Mouse (Mus musculus) C2C12 (cell line): ENCODE data around the gene Cyp4a32. TPM values are rescaled to one million over a fixed set of nuclear protein-coding genes. Genes with fewer than 3 reads are reported as not detected.
"Not testable (repeated sequence)": the region's sequence is repeated elsewhere in the genome, so short reads cannot be mapped to it uniquely, and the experiment has no call there.

ENCODE experiments used
- H3K27me3 ChIP-seq: one replicate; pipeline ENCODE4 v1.6.1; 2011; ENCODE audit not compliant: control insufficient read depth, insufficient read depth, insufficient read length
- H3K36me3 ChIP-seq: one replicate; pipeline ENCODE4 v1.6.1; 2011; ENCODE audit not compliant: control insufficient read depth, insufficient read depth
- H3K4me3 ChIP-seq: one replicate; pipeline ENCODE4 v1.5.1; 2011; ENCODE audit warnings: mild to moderate bottlenecking, control low read depth; ENCODE audit not compliant: poor library complexity, insufficient read depth, severe bottlenecking
- H3K79me2 ChIP-seq: one replicate; pipeline ENCODE4 v1.6.1; 2011; ENCODE audit not compliant: control insufficient read depth, insufficient read depth
- H3K79me3 ChIP-seq: one replicate; pipeline ENCODE4 v1.6.1; 2011; ENCODE audit warnings: low read depth, control low read depth
- H3ac ChIP-seq: one replicate; pipeline ENCODE3; 2011; ENCODE audit warnings: low read depth; ENCODE audit not compliant: control insufficient read depth, insufficient read length
- CEBPB ChIP-seq: IDR thresholded peaks from one replicate; pipeline ENCODE4 v1.6.1; 2011; ENCODE audit warnings: low read depth, mild to moderate bottlenecking, control low read depth, moderate library complexity
- CTCF ChIP-seq: IDR thresholded peaks from one replicate; pipeline ENCODE4 v1.5.1; 2011; ENCODE audit not compliant: control insufficient read depth, insufficient read depth, insufficient read length
- FOSL1 ChIP-seq: IDR thresholded peaks from one replicate; pipeline ENCODE4 v1.8.0; 2011; ENCODE audit warnings: mild to moderate bottlenecking, low read length; ENCODE audit not compliant: poor library complexity, insufficient read depth, severe bottlenecking
- MAX ChIP-seq: IDR thresholded peaks from one replicate; pipeline ENCODE4 v1.6.1; 2011; ENCODE audit warnings: mild to moderate bottlenecking, control low read depth
- MYOD1 ChIP-seq: IDR thresholded peaks from one replicate; pipeline ENCODE4 v1.6.1; 2011; ENCODE audit warnings: low read depth; ENCODE audit not compliant: control insufficient read depth, insufficient read length
- MYOG ChIP-seq: IDR thresholded peaks from one replicate; pipeline ENCODE4 v1.6.1; 2011; ENCODE audit not compliant: control insufficient read depth, insufficient read length; ENCODE audit errors: extremely low read depth
- USF1 ChIP-seq: IDR thresholded peaks from one replicate; pipeline ENCODE4 v1.6.1; 2011; ENCODE audit warnings: low read depth, mild to moderate bottlenecking, control low read depth, moderate library complexity
- polyA plus RNA-seq: library from polyadenylated mRNA; unstranded; fragments of >200 nt; fragmentation: generic; extraction: Trizol; gene quantifications from one replicate; pipeline ENCODE4 v1.2.1, GENCODE M21; 2012; ENCODE audit warnings: missing spikeins

The Cyp4a32 gene
- polyA plus RNA-seq, 1 experiment, result not detected

- TF ChIP-seq MAX, result no peak
- no peak for TF ChIP-seq CTCF
- TF ChIP-seq FOSL1, result no peak
- no peak for TF ChIP-seq MYOD1
- no peak for TF ChIP-seq CEBPB
- no peak for TF ChIP-seq MYOG
- Histone ChIP-seq H3K4me3 (no peak overlapping the region), H3K79me3 (no peaks in the 10 kb centered on the region), H3K79me2 (no peaks in the 10 kb centered on the region), H3K27me3 (no peaks in the 10 kb centered on the region), H3ac (no peak overlapping the region), H3K36me3 (no peaks in the 10 kb centered on the region)
These were observed 48.6 kb downstream of the Cyp4a32 start for GRCm38 (mm10) chr4:115649344-115649743.

GRCm38 (mm10) chr4:115650866-115651265 lies 50.1 kb downstream of the Cyp4a32 start:
- Histone ChIP-seq H3K36me3 (no peaks in the 10 kb centered on the region), H3K79me2 (no peaks in the 10 kb centered on the region), H3K79me3 (no peaks in the 10 kb centered on the region), H3K4me3 (no peak overlapping the region), H3ac (no peak overlapping the region), H3K27me3 (no peaks in the 10 kb centered on the region)
- no peak for TF ChIP-seq USF1
- no peak for TF ChIP-seq CTCF
- no peak for TF ChIP-seq MYOD1
- TF ChIP-seq MAX, result no peak
- TF ChIP-seq CEBPB, result no peak
- no peak for TF ChIP-seq MYOG
- no peak for TF ChIP-seq FOSL1

GRCm38 (mm10) chr4:115655841-115656534 lies 55.2 kb downstream of the Cyp4a32 start:
- not testable (repeated sequence) for H3K36me3 ChIP-seq, H3K27me3 ChIP-seq, H3K79me3 ChIP-seq, H3K4me3 ChIP-seq, H3K79me2 ChIP-seq, H3ac ChIP-seq

GRCm38 (mm10) chr4:115656535-115656922 lies 55.8 kb downstream of the Cyp4a32 start:
- not testable (repeated sequence) for H3K4me3 ChIP-seq, H3ac ChIP-seq, H3K79me2 ChIP-seq, H3K79me3 ChIP-seq, H3K36me3 ChIP-seq, H3K27me3 ChIP-seq

GRCm38 (mm10) chr4:115657104-115657866 lies 56.5 kb downstream of the Cyp4a32 start:
- no peaks in the 10 kb centered on the region for H3K79me2 ChIP-seq
- H3K79me3 ChIP-seq, result no peaks in the 10 kb centered on the region
- TF ChIP-seq MYOD1 (no peak), CEBPB (no peak), MYOG (no peak), MAX (no peak), USF1 (no peak)
- no peak overlapping the region for H3ac ChIP-seq
- no peaks in the 10 kb centered on the region for H3K36me3 ChIP-seq
- no peaks in the 10 kb centered on the region for H3K27me3 ChIP-seq
- H3K4me3 ChIP-seq, result no peak overlapping the region

GRCm38 (mm10) chr4:115657867-115658249 lies 57.1 kb downstream of the Cyp4a32 start:
- Histone ChIP-seq H3K79me2 (no peaks in the 10 kb centered on the region), H3ac (no peak overlapping the region), H3K36me3 (no peaks in the 10 kb centered on the region), H3K79me3 (no peaks in the 10 kb centered on the region), H3K27me3 (no peaks in the 10 kb centered on the region), H3K4me3 (no peak overlapping the region)
- TF ChIP-seq FOSL1 (no peak), USF1 (no peak), CTCF (no peak), MYOG (no peak), CEBPB (no peak), MYOD1 (no peak), MAX (no peak)
